Mouse (Mus musculus) stomach, embryonic 14.5 days (tissue): ENCODE data around the gene Cdkn2d. TPM values are rescaled to one million over a fixed set of nuclear protein-coding genes. Genes with fewer than 3 reads are reported as not detected.
"Not testable (repeated sequence)": the region's sequence is repeated elsewhere in the genome, so short reads cannot be mapped to it uniquely, and the experiment has no call there.

Experiments used
- ATAC-seq: fragments of 200-750 bp; cut with Nextera tagmentation; 2 replicates; pipeline ENCODE4 v1.8.0; 2017; ENCODE audit warnings: low read depth, moderate TSS enrichment; ENCODE audit not compliant: insufficient number of reproducible peaks, insufficient read depth, low FRiP score
- H3K27ac ChIP-seq: fragments of 300-500 bp; sonication (generic); 2 replicates; pipeline ENCODE4 v1.5.1; 2014; ENCODE audit warnings: mild to moderate bottlenecking, low read length, moderate library complexity, mixed read lengths
- H3K27me3 ChIP-seq: fragments of 300-500 bp; sonication (generic); 2 replicates; pipeline ENCODE4 v1.6.1; 2014; ENCODE audit warnings: low read length, control low read depth, mixed read lengths; ENCODE audit not compliant: control insufficient read depth, insufficient read depth
- H3K36me3 ChIP-seq: fragments of 300-500 bp; sonication (generic); 2 replicates; pipeline ENCODE4 v1.6.1; 2014; ENCODE audit warnings: mild to moderate bottlenecking, control low read depth, low read length, moderate library complexity, mixed read lengths; ENCODE audit not compliant: control insufficient read depth, insufficient read depth
- H3K4me1 ChIP-seq: fragments of 300-500 bp; sonication (generic); 2 replicates; pipeline ENCODE4 v1.6.1; 2014; ENCODE audit warnings: low read length, control low read depth, mixed read lengths; ENCODE audit not compliant: control insufficient read depth, insufficient read depth
- H3K4me2 ChIP-seq: fragments of 300-500 bp; sonication (generic); replicated peaks from 2 replicates; pipeline ENCODE4 v1.6.1; 2014; ENCODE audit warnings: low read depth, low read length, control low read depth
- H3K4me3 ChIP-seq: fragments of 300-500 bp; sonication (generic); 2 replicates; pipeline ENCODE4 v1.5.1; 2014; ENCODE audit warnings: low read depth, low read length, control low read depth
- H3K9ac ChIP-seq: fragments of 300-500 bp; sonication (generic); replicated peaks from 2 replicates; pipeline ENCODE4 v1.6.1; 2014; ENCODE audit warnings: low read depth, mild to moderate bottlenecking, control low read depth, low read length, moderate library complexity, mixed read lengths
- H3K9me3 ChIP-seq: fragments of 300-500 bp; sonication (generic); 2 replicates; pipeline ENCODE4 v1.6.1; 2016; ENCODE audit warnings: low read depth, low read length, control low read depth; ENCODE audit not compliant: control insufficient read depth
- WGBS: fragments of 180-500 bp; shearing (Covaris S2); extraction: QIAGEN DNeasy Blood & Tissue Kit; methylation state at CpG from one replicate; pipeline ENCODE4 v1.1.7; 2014; 5-methylcytosine and 5-hydroxymethylcytosine counted together
- polyA plus RNA-seq: library from polyadenylated mRNA; unstranded; fragments of >200 nt; fragmentation: Nextera tagmentation; extraction: Ambion mirVana; gene quantifications from 2 replicates; pipeline ENCODE4 v1.2.1, GENCODE M21; 2014

The Cdkn2d gene
- polyA plus RNA-seq, 1 experiment from 2014 or later = 48.5 TPM

GRCm38 (mm10) chr9:21276307-21276706 is 14.9 kb downstream of the Cdkn2d start:
- Histone ChIP-seq H3K27ac (no peak overlapping the region), H3K27me3 (no peaks in the 10 kb centered on the region), H3K9me3 (no peaks in the 10 kb centered on the region), H3K36me3 (peaks cover 77% of the 10 kb centered on the region), H3K4me3 (no peak overlapping the region), H3K4me1 (no peaks in the 10 kb centered on the region), H3K9ac (no peak overlapping the region), H3K4me2 (no peak overlapping the region)
- ATAC-seq = no peak
- 85% methylated on average over 8 of the region's 8 CpGs for WGBS

- Histone ChIP-seq H3K27me3 (no peaks in the 10 kb centered on the region), H3K4me3 (no peak overlapping the region), H3K4me1 (no peaks in the 10 kb centered on the region), H3K36me3 (peaks cover 77% of the 10 kb centered on the region), H3K9me3 (no peaks in the 10 kb centered on the region), H3K9ac (no peak overlapping the region), H3K4me2 (no peak overlapping the region), H3K27ac (no peak overlapping the region)
- ATAC-seq = no peak
- WGBS = 88% methylated on average over 12 of the region's 12 CpGs
These were observed 15.5 kb downstream of the Cdkn2d start for GRCm38 (mm10) chr9:21275727-21276126.

- Histone ChIP-seq H3K36me3 (peaks cover 79% of the 10 kb centered on the region), H3K27ac (no peak overlapping the region), H3K9me3 (no peaks in the 10 kb centered on the region), H3K27me3 (no peaks in the 10 kb centered on the region), H3K4me3 (no peak overlapping the region), H3K4me2 (no peak overlapping the region), H3K9ac (no peak overlapping the region), H3K4me1 (no peaks in the 10 kb centered on the region)
- no peak for ATAC-seq
- WGBS = 83% methylated on average over 7 of the region's 7 CpGs
These were observed 16.0 kb downstream of the Cdkn2d start for GRCm38 (mm10) chr9:21275013-21275710.

- H3K27me3 ChIP-seq = no peaks in the 10 kb centered on the region
- H3K36me3 ChIP-seq = peaks cover 79% of the 10 kb centered on the region
- H3K9ac ChIP-seq = no peak overlapping the region
- no peak overlapping the region for H3K27ac ChIP-seq
- no peak for ATAC-seq
- WGBS = 91% methylated on average over 3 of the region's 3 CpGs
- no peaks in the 10 kb centered on the region for H3K4me1 ChIP-seq
- no peak overlapping the region for H3K4me2 ChIP-seq
- H3K4me3 ChIP-seq = no peak overlapping the region
- no peaks in the 10 kb centered on the region for H3K9me3 ChIP-seq
These were observed 16.9 kb downstream of the Cdkn2d start for GRCm38 (mm10) chr9:21274336-21274735.

GRCm38 (mm10) chr9:21273520-21274228 is 17.5 kb downstream of the Cdkn2d start:
- H3K4me1 ChIP-seq = no peaks in the 10 kb centered on the region
- no peak for ATAC-seq
- no peak overlapping the region for H3K9ac ChIP-seq
- H3K27ac ChIP-seq = no peak overlapping the region
- H3K4me2 ChIP-seq = no peak overlapping the region
- no peaks in the 10 kb centered on the region for H3K9me3 ChIP-seq
- no peak overlapping the region for H3K4me3 ChIP-seq
- H3K27me3 ChIP-seq = no peaks in the 10 kb centered on the region
- H3K36me3 ChIP-seq = peaks cover 84% of the 10 kb centered on the region
- 74% methylated on average over 7 of the region's 7 CpGs for WGBS

GRCm38 (mm10) chr9:21273094-21273493 is 18.1 kb downstream of the Cdkn2d start:
- no peak overlapping the region for H3K4me3 ChIP-seq
- H3K4me1 ChIP-seq = no peaks in the 10 kb centered on the region
- H3K4me2 ChIP-seq = no peak overlapping the region
- H3K27ac ChIP-seq = no peak overlapping the region
- ATAC-seq = no peak
- H3K27me3 ChIP-seq = no peaks in the 10 kb centered on the region
- peaks cover 89% of the 10 kb centered on the region for H3K36me3 ChIP-seq
- 80% methylated on average over 8 of the region's 8 CpGs for WGBS
- H3K9ac ChIP-seq = no peak overlapping the region
- no peaks in the 10 kb centered on the region for H3K9me3 ChIP-seq

GRCm38 (mm10) chr9:21272391-21272790 is 18.8 kb downstream of the Cdkn2d start:
- Histone ChIP-seq H3K4me1 (no peaks in the 10 kb centered on the region), H3K9me3 (no peaks in the 10 kb centered on the region), H3K27ac (no peak overlapping the region), H3K27me3 (no peaks in the 10 kb centered on the region), H3K9ac (no peak overlapping the region), H3K36me3 (peaks cover 86% of the 10 kb centered on the region), H3K4me3 (no peak overlapping the region), H3K4me2 (no peak overlapping the region)
- WGBS = 87% methylated on average over 9 of the region's 9 CpGs
- ATAC-seq = no peak

- not testable (repeated sequence) for H3K9me3 ChIP-seq, H3K4me2 ChIP-seq, H3K4me3 ChIP-seq, H3K27me3 ChIP-seq, H3K4me1 ChIP-seq, ATAC-seq, H3K9ac ChIP-seq, H3K27ac ChIP-seq
- WGBS = 76% methylated on average over 5 of the region's 5 CpGs
- peaks cover 68% of the 10 kb centered on the region for H3K36me3 ChIP-seq
These were observed 21.6 kb downstream of the Cdkn2d start for GRCm38 (mm10) chr9:21269590-21269989.
